ENCODE assay signal across 10 mouse cellular contexts in the genomic region with DNA sequence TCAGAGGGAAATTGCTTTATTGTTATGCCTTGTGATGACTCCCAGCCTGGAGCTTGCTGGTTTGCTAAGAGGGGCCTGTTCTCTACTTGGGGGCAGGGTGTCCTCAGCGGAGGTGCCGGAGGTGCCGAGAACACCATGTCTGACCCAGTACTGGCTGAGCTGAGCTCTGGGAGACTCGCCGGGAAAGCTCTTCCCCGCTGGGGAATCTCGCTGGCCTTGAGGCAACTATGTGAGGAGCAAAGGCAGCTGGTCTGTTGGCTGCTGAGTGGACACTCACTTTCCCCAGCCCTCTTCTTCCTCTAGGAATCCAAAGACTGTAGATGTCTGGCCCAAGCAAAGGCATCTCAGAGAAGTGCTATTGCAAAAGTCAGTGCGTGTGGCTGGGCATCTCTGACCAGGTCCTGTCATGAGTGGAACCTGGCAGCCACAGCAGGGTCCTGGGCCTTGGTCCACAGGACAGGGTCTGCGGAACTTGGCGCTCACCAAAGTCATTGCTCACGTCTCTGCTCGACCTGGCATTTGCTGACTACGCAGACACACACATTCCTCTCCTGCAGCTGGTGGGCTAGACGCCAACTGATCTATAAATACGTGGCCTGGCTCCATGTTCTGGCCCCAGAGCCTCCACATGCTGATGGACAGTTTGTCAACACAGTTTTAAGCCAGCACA. TPM values are rescaled to one million over a fixed set of nuclear protein-coding genes. Genes with fewer than 3 reads are reported as not detected.
DNase-seq lines count a peak whose midpoint lies in the region; ATAC-seq and TF ChIP-seq lines count a peak whose summit lies in the region.
"Had no signal": no experiment of that assay in that cellular context is flagged by ENCODE, and none has a peak within 500 bp of the region (broad histone marks: within the 10 kb centered on the region; RNA-seq: fewer than 3 reads in every experiment).

No protein-coding gene starts in this region.

- H3K4me2 ChIP-seq in hindbrain, postnatal 0 days (ENCODE audit: low read depth, low read length): no peak overlapping the region
- no peak overlapping the region for H3K4me2 ChIP-seq in hindbrain, embryonic 16.5 days (ENCODE audit: low read length)
- no peak overlapping the region for H3K4me2 ChIP-seq in forebrain, embryonic 16.5 days (ENCODE audit: low read length)
- H3K4me2 ChIP-seq in heart, postnatal 0 days (ENCODE audit: low read depth, low read length): peak overlapping the region; percentile 6

- 0 out of 2 replicates have a peak, but pooled peaks have one; percentile 49 for TF ChIP-seq EP300 in heart, postnatal 0 days (IDR thresholded peaks at IDR 0.05; ENCODE audit: low read depth)

- 61% methylated on average over 15 of the region's 15 CpGs for WGBS in hindbrain, postnatal 0 days
- 72% methylated on average over 15 of the region's 15 CpGs for WGBS in hindbrain, embryonic 16.5 days
- 81% methylated on average over 15 of the region's 15 CpGs for WGBS in forebrain, embryonic 16.5 days
- WGBS in heart, postnatal 0 days: 23% methylated on average over 15 of the region's 15 CpGs

- no peaks in the 10 kb centered on the region for H3K36me3 ChIP-seq in hindbrain, postnatal 0 days (ENCODE audit: insufficient read depth, low read length)
- H3K36me3 ChIP-seq in hindbrain, embryonic 16.5 days (ENCODE audit: control insufficient read depth, insufficient read depth, low read length): no peaks in the 10 kb centered on the region
- no peaks in the 10 kb centered on the region for H3K36me3 ChIP-seq in forebrain, embryonic 16.5 days (ENCODE audit: control insufficient read depth, insufficient read depth)
- H3K36me3 ChIP-seq in heart, postnatal 0 days (replicated peaks; ENCODE audit: control insufficient read depth, insufficient read depth, low read length): no peaks in the 10 kb centered on the region

- H3K4me3 ChIP-seq in hindbrain, postnatal 0 days (ENCODE audit: low read length): no peak overlapping the region
- no peak overlapping the region for H3K4me3 ChIP-seq in hindbrain, embryonic 16.5 days (ENCODE audit: low read length)
- no peak overlapping the region for H3K4me3 ChIP-seq in forebrain, embryonic 16.5 days (replicated peaks; ENCODE audit: low read length)
- H3K4me3 ChIP-seq in heart, postnatal 0 days (ENCODE audit: low read depth, low read length): no peak overlapping the region

- H3K9ac ChIP-seq in hindbrain, postnatal 0 days (replicated peaks; ENCODE audit: low read length): no peak overlapping the region
- H3K9ac ChIP-seq in hindbrain, embryonic 16.5 days (ENCODE audit: low read depth, low read length): no peak overlapping the region
- no peak overlapping the region for H3K9ac ChIP-seq in forebrain, embryonic 16.5 days (replicated peaks; ENCODE audit: low read depth, low read length)
- peak overlapping the region; percentile 14; the same call in 1 of the 2 replicates for H3K9ac ChIP-seq in heart, postnatal 0 days (replicated peaks; ENCODE audit: low read depth, low read length)

- H3K9me3 ChIP-seq in hindbrain, postnatal 0 days (ENCODE audit: low read length): no peaks in the 10 kb centered on the region
- no peaks in the 10 kb centered on the region for H3K9me3 ChIP-seq in hindbrain, embryonic 16.5 days (ENCODE audit: control insufficient read depth, low read length)
- no peaks in the 10 kb centered on the region for H3K9me3 ChIP-seq in forebrain, embryonic 16.5 days (ENCODE audit: control insufficient read depth, low read length)
- H3K9me3 ChIP-seq in heart, postnatal 0 days (replicated peaks; ENCODE audit: control insufficient read depth, low read length): no peaks in the 10 kb centered on the region

- H3K27me3 ChIP-seq in hindbrain, postnatal 0 days (ENCODE audit: insufficient read depth, low read length): no peaks in the 10 kb centered on the region
- no peaks in the 10 kb centered on the region for H3K27me3 ChIP-seq in hindbrain, embryonic 16.5 days (replicated peaks; ENCODE audit: control insufficient read depth, insufficient read depth, low read length)
- H3K27me3 ChIP-seq in forebrain, embryonic 16.5 days (replicated peaks; ENCODE audit: control insufficient read depth, insufficient read depth, low read length): no peaks in the 10 kb centered on the region
- H3K27me3 ChIP-seq in heart, postnatal 0 days (ENCODE audit: control insufficient read depth, insufficient read depth, low read length): no peaks in the 10 kb centered on the region

- no peak for DNase-seq in hindbrain, postnatal 0 days (ENCODE audit: low spot score)
- DNase-seq in heart, postnatal 0 days (ENCODE audit: low spot score): peak; percentile 89
- peak; percentile 73 for DNase-seq in lung, postnatal 14 days
- no peak for DNase-seq in embryo, embryonic 9.5 days (ENCODE audit: extremely low spot score)
- DNase-seq in right cerebral cortex, postnatal 36 days (ENCODE audit: low spot score in 2 of 2): no peak
- no peak for DNase-seq in left cerebral cortex, adult 8-10 months (ENCODE audit: low spot score in 2 of 2)

- peak; percentile 35; the same call in 1 of the 2 replicates for ATAC-seq in hindbrain, postnatal 0 days
- ATAC-seq in hindbrain, embryonic 16.5 days: no peak
- ATAC-seq in forebrain, embryonic 16.5 days: no peak
- peak; percentile 63 for ATAC-seq in heart, postnatal 0 days (ENCODE audit: insufficient read depth, low read depth)

- 0 out of 2 replicates have a peak overlapping the region, but pooled peaks have one; percentile 41 for H3K27ac ChIP-seq in hindbrain, postnatal 0 days
- no peak overlapping the region for H3K27ac ChIP-seq in hindbrain, embryonic 16.5 days (ENCODE audit: low read depth, low read length)
- H3K27ac ChIP-seq in forebrain, embryonic 16.5 days (ENCODE audit: low read length): peak overlapping the region; percentile 3; the same call in 1 of the 2 replicates
- H3K27ac ChIP-seq in heart, postnatal 0 days (ENCODE audit: low read depth): peak overlapping the region; percentile 94
- H3K27ac ChIP-seq: macrophage had no signal

- TF ChIP-seq CTCF in hindbrain, postnatal 0 days (IDR thresholded peaks at IDR 0.05; ENCODE audit: low read depth): no peak
- TF ChIP-seq CTCF in heart, postnatal 0 days (IDR thresholded peaks at IDR 0.05; ENCODE audit: low read depth): no peak

- peaks cover 5% of the 10 kb centered on the region; the same call in 1 of the 2 replicates for H3K4me1 ChIP-seq in hindbrain, postnatal 0 days (ENCODE audit: insufficient read depth, low read length)
- H3K4me1 ChIP-seq in hindbrain, embryonic 16.5 days (ENCODE audit: control insufficient read depth, insufficient read depth, low read depth, low read length): no peaks in the 10 kb centered on the region; the same call in 1 of the 2 replicates
- no peaks in the 10 kb centered on the region for H3K4me1 ChIP-seq in forebrain, embryonic 16.5 days (replicated peaks; ENCODE audit: control insufficient read depth, insufficient read depth, low read length)
- H3K4me1 ChIP-seq in heart, postnatal 0 days (ENCODE audit: control insufficient read depth, insufficient read depth): peaks cover 79% of the 10 kb centered on the region

RNA-seq across cellular contexts. Expression of a gene that starts 41.2 kb away (rescaled TPM):
- 14.0 and 16.5 TPM in 2 replicates for total RNA-seq in hindbrain, postnatal 0 days (2014; rRNA removed)
- 9.3 and 11.2 TPM in 2 replicates for polyA plus RNA-seq in hindbrain, postnatal 0 days (2015; fragmentation: Nextera tagmentation; extraction: Ambion mirVana)
- polyA plus RNA-seq in hindbrain, embryonic 16.5 days (2015; fragmentation: Nextera tagmentation; extraction: Ambion mirVana): 4.9 and 5.8 TPM in 2 replicates
- polyA plus RNA-seq in forebrain, embryonic 16.5 days (2015; fragmentation: Nextera tagmentation; extraction: Ambion mirVana): not detected in 2 replicates
- not detected in 2 replicates for total RNA-seq in heart, postnatal 0 days (2014; rRNA removed; ENCODE audit: low replicate concordance)
- polyA plus RNA-seq in heart, postnatal 0 days (2015; fragmentation: Nextera tagmentation; extraction: Ambion mirVana): 1.7 TPM in 2 replicates
- under 1 TPM; 0.20 to 0.53 (median 0.43) TPM for total RNA-seq in left cerebral cortex, adult 8-10 months (2022)
- total RNA-seq: ES-E14 had no signal
- polyA plus RNA-seq: macrophage had no signal

RNA-seq across cellular contexts. Expression of a gene that starts 41.9 kb away (rescaled TPM):
- total RNA-seq in hindbrain, postnatal 0 days (2014; rRNA removed): 14.2 and 22.3 TPM in 2 replicates
- polyA plus RNA-seq in hindbrain, postnatal 0 days (2015; fragmentation: Nextera tagmentation; extraction: Ambion mirVana): 10.4 and 10.8 TPM in 2 replicates
- polyA plus RNA-seq in hindbrain, embryonic 16.5 days (2015; fragmentation: Nextera tagmentation; extraction: Ambion mirVana): 9.1 and 10.2 TPM in 2 replicates
- 4.1 and 5.8 TPM in 2 replicates for polyA plus RNA-seq in forebrain, embryonic 16.5 days (2015; fragmentation: Nextera tagmentation; extraction: Ambion mirVana)
- 31.6 and 46.8 TPM in 2 replicates for total RNA-seq in heart, postnatal 0 days (2014; rRNA removed; ENCODE audit: low replicate concordance)
- polyA plus RNA-seq in heart, postnatal 0 days (2015; fragmentation: Nextera tagmentation; extraction: Ambion mirVana): 18.1 and 20.7 TPM in 2 replicates
- 10 to 100 TPM in 1 of 4 experiments, 1 to 10 TPM in 3; 8.0 to 12.6 (median 9.3) TPM for total RNA-seq in left cerebral cortex, adult 8-10 months (2022)

Comparison
In these comparisons a context has a peak if more than half of its experiments do, and no peak if none do; other contexts are left out.
1. ATAC-seq: peak in hindbrain, postnatal 0 days (single experiment) and heart, postnatal 0 days (single experiment); none in hindbrain, embryonic 16.5 days (single experiment) and forebrain, embryonic 16.5 days (single experiment).
2. DNase-seq: peak in heart, postnatal 0 days (single experiment) and lung, postnatal 14 days (single experiment); none in hindbrain, postnatal 0 days (single experiment), embryo, embryonic 9.5 days (single experiment), right cerebral cortex, postnatal 36 days (0 of 2) and left cerebral cortex, adult 8-10 months (0 of 2).